Mouse (Mus musculus) cerebellum, adult 18-20 months (tissue): Measurements from ENCODE around the gene Iqce.

ENCODE experiments used
- DNase-seq, 2 experiments: peaks; one replicate each; pipeline ENCODE4 v3.0.0; 2021

The Iqce gene

DNA sequence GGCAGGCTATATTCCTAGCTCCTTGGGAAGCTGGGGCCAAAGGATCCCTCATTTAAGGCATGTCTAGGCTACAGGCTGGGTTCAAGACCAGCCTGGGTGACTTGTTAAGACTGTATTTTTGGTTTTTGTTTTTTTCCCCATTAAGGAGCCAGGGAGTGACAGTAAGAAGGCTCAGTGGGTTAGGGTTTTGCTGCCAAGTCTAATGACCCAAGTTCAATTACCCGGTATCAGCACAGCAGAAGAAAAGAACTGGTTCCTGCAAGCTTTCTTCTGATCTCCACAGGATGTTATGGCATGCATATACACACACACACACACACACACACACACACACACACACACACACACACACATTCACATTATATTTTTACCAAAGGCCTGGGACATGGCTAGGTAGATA, 41.8 kb downstream of the Iqce start:
- no peak for DNase-seq

DNA sequence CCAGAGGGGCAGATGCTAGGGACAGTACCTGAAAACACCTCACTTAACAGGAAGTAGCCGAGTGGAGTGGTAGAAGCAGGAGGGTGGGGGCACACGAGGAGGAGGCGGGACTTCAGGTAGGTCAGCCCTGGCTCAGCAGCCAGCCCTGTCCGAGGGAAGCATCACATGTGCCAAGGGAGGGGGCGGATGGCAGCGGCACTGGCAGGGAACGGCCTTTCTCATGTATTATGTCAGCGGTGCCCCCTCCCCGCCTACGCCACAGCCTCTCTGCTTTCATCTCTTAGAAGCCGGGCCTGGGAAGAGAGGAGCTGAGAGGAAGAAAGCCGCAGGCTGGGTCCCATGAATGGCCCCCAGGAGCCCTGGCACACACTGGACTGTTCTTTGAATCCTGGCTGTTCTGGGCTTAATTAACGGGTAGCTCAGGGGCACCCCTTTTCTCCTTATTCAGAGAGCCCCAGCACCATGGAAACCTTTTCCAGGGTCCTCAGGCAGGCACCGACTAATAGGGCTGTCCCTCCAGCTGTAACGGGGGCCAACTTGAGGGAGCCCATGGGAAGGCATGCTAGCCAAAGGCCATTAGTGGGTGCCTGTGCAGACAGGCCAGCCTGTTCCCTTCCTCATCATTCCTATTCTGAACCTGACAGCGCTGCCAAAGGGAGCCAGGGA, 42.4 kb downstream of the Iqce start:
- peak; percentile 27 to 43 for DNase-seq

DNA sequence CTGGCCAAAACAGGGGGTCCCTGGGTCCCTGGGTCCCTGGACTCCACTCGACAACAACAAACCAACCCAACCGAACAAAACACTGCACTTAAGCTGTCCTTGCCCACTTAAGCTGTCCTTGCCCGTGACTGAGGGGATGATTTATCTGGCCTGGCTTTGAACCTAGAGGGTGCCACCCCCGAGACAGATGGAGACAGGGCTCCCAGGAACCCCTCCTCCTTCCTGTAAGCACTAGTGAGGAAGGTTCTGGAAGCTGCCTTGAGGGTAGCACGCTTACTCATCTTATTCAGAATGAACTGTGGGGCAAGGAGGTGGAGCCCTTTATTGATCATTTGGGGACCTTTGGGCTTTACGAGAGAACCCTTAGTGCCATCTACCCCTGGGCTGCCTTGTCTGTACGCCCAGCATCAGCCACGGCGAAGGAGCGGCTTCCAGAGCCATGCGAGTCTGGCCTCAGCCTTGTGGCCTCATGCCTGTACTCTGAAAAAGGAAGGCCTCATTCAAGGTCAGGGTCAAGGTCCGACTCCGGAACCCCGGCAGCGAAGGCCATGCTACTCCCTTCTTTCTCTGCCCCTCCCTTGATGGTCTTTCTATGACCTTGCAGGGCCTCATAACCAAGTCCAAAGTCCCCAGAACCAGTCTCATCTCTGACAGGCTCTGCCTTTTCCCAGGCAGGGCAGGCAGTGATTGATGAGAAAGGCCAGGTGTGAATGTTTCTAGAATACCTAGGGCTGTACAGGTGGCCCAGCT, 47.9 kb downstream of the Iqce start:
- no peak for DNase-seq

DNA sequence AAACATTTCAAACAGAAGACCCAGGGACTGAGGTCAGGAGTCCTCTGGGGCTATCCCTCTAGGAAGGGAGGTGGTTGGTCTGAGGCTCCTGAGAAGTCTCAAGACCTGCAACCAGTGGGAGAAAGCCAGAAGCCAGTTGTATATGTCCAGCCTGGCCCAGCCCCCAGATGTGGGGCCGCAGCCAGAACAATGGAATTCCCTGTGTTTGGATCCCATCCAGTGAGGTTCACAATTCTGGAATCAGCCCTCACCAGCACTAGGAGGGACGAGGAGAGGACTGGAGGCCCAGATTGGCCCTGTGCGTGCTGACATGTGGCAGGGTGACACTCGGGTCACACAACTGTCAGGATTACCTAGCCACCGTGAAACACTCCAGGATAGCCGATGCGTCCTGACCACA, 49.6 kb downstream of the Iqce start:
- DNase-seq: no peak

DNA sequence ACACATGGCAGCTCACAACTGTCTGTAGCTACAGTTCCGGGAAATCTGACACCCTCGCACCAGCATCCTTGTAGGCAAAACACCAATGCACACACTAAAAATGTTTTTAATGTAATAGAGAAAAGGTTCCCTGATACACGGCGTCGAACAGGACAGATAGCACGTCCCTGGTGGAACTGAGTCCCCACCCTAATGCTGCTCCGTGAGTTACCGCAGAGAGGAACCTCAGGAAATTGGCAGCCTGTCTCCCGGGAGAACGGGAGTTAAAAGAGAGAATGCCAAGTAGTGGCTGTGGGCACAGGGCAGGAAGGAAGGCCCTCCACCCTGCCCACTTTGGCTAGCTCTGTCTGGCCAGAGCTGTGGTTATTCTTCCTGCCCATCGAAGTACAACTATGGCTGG, 50.9 kb downstream of the Iqce start:
- no peak for DNase-seq

DNA sequence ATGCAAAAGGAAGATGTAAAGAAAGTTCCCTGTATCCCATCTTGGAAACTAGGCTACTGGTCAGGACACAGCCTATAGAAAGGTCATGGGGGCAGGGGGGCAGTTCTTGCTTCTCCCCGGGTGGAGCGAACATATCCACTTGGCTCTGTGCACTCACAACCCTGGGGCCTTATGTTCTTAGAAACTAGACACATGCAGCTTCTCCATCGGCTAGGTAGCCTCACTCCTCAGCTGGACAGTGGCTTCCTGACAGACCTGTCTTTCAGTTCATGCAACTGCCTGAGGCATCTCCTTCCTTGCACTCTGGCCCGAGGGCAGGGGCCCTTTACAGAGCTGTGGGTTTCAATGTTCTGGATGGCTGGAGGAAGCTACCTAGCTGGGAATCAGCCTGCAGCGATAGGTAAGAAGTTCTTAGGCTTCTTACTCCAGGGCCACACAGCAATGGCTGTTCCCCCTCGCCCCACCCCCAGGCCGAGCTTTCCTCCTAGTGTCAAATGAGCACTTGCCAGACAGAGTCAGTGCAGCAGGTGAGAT, 52.2 kb downstream of the Iqce start:
- no peak for DNase-seq

DNA sequence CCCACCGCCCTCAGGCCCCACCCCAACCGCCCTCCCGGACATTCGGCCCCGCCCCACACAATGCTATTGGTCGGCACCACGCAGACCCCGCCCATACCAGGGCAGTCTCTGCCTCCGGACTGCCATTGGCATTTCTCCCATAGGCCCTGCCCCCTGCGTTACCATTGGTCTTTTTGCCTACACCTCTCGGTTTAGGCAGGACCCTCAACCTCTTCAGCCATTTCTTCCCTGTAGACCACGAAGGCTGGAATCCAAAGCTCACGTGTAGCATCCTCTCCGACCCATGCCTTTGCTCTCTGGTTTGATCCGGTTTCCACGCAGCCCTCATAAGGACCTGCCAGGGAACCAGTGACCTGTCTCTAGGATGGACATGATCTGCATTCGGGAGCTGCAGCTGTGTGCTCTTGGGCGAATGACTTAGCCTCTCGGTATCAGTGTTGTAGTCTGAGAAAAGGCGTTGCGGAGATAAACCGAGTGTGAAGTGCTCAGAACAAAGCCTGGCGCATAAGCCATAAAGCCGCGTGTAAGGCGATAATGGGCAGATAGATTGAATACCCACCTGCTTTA, 53.0 kb downstream of the Iqce start:
- peak; percentile 97 to 99 for DNase-seq

DNA sequence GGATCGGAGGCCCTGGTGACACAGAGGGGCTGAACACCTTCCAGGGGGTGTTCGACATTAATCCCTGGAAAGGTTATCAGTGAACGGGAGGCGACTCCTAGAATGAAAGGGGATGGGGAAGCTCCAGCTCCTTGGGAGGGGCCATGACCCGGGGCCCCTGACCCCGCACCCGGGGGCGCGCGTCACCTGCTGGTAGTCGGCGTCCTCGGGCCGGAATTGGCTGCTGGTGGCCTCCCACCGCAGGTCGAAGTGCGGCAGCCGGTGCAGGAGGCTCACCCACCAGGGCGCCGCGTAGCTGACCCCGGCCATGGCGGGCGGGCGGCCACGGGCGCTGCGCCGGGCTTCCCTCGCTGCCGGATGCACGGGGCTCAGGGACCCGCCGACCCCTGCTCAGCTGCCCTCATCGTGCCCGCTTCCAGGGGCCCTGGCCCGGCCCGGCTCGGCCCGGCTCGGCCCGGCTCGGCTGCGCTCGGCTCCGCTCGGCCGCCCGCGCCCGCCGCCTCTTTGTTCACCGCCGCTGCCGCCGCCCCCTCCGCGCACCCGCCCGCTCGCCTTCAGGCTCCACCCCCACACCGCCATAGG, 53.6 kb downstream of the Iqce start, which contains the start of gene Ttyh3:
Gene Ttyh3 (minus strand): TSS at position 513 of the 582 bp plus-strand sequence.
- DNase-seq: no peak

DNA sequence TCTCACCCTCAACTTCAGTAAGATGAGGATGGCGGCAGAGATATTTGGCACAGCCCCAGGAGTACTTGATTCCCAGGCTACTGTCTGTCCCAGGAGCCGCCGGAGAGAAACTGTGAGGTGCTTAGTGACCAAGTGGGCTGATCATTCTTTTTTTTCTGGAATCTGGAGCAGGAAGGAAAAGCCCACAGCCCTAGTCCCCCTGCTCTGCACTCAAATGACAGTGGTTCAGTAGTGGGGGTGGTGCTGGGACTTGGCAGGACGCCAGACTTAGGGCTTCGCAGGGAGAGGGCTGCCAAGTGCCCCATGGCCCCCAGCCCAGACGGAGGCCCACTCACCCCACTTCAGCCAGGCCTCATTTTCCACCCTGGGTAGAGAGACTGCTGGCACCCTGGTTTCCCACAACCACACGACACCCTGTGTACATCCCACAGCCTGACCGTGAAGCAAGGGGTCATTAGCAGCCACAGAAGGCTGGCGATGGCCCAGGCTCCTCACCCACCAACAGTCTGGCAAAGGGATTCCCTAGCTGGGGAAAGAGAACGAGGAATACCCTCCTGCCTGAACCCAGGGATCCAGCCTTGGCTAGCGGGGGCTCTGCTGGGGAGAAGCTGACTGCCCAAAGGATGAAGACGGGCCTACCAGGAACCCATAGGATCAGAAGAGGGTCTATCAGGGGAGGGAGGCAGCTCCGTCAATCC, 54.2 kb downstream of the Iqce start:
- DNase-seq: peak; percentile 55 to 63

DNA sequence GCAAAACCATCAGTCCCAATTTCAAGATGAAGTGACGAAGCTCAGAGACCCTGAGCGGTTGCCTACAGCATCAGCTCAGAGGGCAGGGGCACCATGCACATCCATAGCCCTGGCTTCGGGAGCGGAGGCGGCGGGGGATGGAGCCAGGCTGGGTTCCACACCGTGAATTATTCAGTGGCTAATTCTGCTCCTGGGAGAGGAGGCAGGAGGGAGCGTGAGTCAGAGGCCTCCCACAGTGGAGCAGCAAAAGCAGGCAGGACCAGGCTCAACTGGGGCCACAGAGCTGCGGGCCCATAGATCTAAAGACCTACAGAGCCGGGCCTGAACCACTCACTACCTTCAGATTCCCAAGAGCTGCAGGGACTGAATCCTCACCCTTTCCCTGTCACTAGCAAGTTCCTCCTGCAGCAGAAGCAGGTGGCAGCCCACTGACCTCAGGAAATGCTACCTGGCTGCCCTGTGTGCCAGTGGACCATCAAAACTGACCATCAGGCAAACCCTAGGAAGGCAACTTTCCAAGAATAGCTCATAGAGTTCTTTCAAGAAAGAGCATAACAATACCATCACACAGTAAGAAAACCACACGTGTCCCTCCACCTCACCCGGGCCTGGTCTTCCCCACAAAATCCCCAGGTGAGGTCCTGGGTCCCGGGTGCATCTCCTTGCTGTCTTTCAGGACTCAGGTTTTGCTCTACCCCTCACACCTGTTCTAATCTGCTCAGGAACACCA, 55.0 kb downstream of the Iqce start:
- peak; percentile 55 to 69 for DNase-seq

DNA sequence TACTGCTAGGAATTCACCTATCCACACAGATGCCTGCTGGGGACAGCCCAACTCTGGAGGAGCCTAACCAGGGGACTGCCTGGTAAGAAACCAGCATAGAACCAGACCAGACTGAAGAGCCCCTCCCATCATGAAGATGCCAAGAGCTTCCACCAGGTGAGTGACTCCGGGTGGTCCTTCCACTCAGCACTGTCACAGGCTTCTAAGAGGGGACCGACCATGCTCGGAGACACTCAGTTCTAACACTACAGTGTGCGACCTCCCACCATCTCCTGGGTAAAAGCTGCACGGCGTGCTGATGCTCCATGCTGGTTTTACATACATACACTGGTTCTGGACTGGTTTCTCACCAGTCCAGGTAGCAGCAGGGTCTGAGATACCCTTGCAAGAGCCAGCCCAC, 56.0 kb downstream of the Iqce start:
- no peak for DNase-seq

DNA sequence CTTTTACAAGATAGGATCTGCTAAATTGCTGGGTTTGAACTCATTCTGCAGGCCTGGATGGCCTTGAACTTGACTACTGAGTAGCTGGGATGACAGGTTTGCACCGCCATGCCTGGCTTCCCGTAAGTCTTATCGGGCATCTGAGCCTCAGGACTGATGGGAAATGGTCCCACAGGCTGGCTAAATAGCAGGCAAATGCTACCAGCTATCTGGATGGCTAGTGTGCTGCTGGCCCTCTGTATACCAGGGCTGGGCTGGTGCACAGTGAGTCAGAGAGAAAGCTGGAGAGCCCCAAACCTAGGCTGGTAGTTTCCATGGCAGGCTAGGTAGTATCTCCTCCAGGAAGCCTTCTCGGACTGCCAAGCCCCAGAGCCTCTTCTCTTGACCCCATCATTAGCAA, 56.7 kb downstream of the Iqce start:
- DNase-seq: no peak

DNA sequence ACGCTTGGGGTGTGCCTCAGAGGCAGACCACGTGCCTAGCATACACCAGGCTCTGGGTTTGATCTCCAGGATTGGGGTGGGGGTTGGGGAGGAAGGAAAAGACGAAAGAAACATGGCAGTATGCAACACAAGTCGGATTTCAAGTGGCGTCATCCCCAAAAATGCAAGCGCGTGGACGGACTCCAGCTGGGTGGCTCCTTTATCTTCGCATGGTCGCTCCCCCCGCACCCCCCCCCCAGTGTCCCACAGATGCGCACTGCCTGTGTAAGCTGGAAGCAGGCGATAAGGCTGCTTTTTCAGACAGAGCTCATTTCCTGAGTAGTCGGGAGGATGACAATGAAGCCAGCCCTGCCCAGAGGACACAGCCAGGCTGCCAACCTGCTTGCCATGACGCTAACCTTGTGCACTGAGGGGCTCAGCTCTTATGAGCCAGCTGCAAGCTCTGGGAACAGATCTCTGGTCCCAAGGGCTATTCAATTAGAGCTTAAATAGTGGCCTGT, 57.4 kb downstream of the Iqce start:
- DNase-seq: no peak

DNA sequence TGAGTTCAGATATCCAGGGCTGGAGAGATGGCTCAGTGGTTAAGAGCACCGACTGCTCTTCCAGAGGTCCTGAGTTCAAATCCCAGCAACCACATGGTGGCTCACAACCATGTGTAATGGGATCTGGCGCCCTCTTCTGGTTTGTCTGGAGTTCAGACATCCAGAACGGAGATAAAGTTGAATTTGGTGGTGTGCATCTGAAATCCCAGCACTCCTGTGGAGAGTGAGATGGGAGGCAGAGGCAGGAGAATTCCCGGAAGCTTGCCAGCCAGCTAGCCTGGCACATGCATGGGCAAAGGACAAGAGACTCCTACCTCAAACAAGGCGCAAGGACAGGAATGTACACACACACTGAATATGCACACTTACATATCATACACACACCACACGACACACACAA, 57.9 kb downstream of the Iqce start:
- no peak for DNase-seq

DNA sequence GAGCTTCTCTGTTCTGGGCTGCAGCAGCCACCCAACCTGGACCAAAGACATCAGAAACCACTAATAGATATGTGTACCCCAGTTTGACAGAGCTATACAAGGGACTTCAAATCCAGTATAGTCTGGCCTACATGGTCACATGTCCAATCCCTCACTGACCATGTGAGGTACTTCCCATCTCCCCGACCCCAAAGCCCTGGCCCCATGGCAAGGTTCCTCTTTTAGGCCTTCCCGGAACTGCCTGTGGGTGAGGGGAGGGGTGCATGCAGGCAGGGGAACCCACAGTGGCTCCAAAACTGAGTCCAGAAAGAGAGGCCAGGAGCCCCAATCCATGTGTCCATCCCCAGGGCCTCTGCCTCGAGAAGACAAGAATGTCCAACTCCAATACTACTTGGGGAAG, 60.1 kb downstream of the Iqce start:
- no peak for DNase-seq

DNA sequence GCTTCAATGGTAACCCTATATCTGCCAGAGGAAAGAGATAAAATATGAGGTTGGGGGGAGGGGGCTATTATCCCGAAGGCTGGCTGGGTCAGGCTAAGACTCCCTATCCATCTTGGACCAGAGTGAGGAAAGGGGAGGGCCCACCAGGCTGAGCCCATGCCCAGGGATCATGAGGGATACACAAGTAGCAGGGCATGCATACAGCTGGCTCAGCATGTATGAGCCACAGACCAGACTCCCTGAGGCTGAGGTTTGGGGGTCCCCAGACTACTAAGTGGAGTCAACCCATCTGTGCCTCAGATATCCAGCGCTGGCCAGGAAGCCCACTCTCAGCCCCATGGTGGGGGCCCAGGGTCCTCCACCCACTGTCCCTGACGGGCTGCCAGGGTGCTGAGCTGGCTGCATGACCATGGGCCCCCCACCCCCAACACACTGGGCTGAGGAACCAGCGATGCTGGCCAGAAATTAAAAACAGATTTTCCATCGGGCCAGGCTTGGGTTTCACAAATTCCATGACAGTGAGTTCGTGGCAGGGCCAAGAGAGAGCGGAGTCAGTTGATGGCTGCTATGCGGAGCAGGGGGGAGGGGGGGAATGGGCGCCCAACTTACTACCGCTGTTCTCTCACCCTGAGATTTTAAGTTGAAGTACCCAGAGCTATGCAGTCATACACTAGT, 60.8 kb downstream of the Iqce start:
- DNase-seq: no peak

DNA sequence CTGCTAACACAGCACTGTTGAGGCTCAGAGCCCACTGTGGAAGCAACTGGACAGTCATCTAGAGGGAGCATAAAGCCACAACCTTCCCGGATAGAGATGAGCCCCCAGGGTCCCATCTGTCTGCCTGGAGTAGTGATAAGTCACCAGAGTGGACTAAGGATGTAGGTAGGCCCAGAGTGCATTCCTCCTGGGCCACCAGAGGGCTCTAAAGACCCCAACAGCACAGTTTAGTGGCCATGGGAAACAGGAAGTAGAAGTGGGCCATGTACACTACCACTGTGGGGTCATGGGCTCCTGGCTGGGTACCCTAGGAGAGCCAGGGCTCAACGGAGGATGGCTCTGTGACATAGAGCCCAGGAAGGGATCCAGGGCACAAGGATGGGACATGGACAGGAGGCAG, 61.4 kb downstream of the Iqce start:
- no peak for DNase-seq

DNA sequence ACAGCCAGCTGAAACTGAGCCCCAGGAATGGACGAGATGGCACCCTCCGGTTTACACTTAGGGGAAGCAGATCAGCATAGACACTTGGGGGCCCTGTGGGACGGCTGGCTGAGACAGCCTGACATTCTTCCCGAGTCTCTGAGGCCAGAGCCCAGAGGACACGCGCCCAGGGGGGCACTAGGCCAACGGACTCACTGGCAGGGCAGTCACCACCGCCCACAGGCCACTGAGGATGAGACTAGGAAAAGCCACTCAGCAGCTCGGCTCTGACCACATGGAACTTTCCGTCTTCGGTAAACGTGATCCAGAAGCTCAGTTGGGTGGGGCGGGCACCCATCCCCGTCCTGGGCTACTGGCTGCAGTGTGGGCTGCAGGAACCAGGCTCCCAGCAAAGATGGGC, 62.3 kb downstream of the Iqce start:
- DNase-seq: peak; percentile 45 to 46

DNA sequence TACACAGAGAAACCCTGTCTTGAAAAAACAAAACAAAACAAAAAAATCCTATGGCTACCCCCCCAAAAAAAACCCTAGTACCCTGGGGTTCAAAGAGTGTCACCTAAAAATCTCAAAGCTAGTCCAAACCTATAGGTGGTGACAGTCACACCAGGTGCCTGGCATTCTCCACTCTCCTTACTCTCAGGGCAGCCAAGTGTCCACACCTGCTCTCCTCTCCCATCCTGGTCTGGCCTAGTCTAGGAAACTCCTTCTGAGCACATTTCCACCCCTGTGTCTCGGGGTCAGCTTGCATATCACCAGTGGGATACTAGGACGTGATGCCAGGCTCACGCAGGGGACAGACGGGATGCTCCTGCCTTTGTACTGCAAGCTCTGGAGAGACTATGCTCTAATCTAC, 62.9 kb downstream of the Iqce start:
- DNase-seq: no peak

DNA sequence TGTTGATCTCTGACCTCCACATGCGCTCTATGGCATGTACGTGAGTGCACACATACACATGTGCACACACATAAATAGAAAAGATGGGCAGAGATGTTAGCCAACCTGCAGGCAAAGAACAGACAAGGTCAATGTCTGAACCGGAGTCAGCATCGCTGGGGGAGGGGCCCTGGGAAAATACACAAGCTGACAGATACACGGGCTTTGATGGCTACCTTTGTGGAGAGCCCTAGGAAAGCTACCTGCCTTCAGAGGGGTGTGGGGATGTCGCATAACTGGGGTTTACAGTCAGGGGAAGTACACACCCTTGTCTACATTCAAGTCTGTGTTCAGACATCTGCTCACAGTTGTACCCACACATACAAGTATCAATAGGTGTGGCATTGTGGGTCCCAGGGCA, 63.7 kb downstream of the Iqce start:
- DNase-seq: no peak

DNA sequence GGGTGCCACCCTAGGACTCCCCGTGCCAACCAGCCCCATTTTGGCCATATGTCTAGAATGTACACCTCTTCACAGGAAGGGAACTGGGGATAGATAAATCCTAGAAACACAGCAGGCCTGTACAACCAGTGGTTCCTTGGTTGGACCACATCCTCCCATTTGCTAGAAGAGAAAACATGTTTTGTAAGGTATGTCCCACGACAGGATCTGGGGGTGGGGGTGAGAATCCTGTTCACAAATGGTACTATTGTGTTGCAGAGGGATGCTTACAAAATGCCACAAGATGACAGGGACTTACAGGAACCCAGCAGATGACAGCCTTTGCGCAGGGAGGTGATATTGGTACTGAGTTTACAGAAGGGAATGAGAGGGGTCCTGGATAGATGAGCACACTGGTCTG, 64.2 kb downstream of the Iqce start:
- no peak for DNase-seq

DNA sequence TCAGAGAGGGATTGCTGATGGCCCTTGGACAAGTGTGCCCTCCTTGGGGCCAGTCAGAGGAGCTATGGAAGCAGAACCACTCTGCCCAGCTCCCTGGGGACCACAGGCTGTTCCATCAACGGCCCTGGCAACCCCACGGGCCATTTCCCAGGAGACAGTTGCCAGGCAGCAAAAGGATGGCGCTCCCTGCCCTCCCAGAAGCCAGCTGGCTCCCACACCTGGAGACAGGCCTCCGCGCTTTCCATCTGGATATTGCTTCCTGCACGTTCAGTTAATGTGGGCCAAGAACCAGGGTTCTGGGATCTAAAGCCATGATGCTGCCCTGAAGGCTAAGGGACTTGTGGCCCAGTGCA, 65.1 kb downstream of the Iqce start:
- peak in 1 of 2 experiments; percentile 37 for DNase-seq
